Mouse (Mus musculus) embryonic facial prominence, embryonic 15.5 days (tissue): ENCODE data around the gene Plekhg6. TPM values are rescaled to one million over a fixed set of nuclear protein-coding genes. Genes with fewer than 3 reads are reported as not detected.

Experiments used
- ATAC-seq: fragments of 200-750 bp; cut with Nextera tagmentation; 2 replicates; pipeline ENCODE4 v1.8.0; 2017; ENCODE audit warnings: low read depth, moderate TSS enrichment; ENCODE audit not compliant: insufficient number of reproducible peaks, low FRiP score, low TSS enrichment
- H3K27ac ChIP-seq: fragments of 300-500 bp; sonication (generic); replicated peaks from 2 replicates; pipeline ENCODE4 v1.5.1; 2015; ENCODE audit warnings: mild to moderate bottlenecking, inconsistent platforms
- H3K27me3 ChIP-seq: fragments of 300-500 bp; sonication (generic); 2 replicates; pipeline ENCODE4 v1.6.1; 2015; ENCODE audit warnings: inconsistent platforms
- H3K36me3 ChIP-seq: fragments of 300-500 bp; sonication (generic); 2 replicates; pipeline ENCODE4 v1.6.1; 2015; ENCODE audit warnings: mild to moderate bottlenecking, inconsistent platforms
- H3K4me1 ChIP-seq: fragments of 300-500 bp; sonication (generic); 2 replicates; pipeline ENCODE4 v1.6.1; 2015; ENCODE audit warnings: inconsistent platforms
- H3K4me2 ChIP-seq: fragments of 300-500 bp; sonication (generic); replicated peaks from 2 replicates; pipeline ENCODE4 v1.6.1; 2015; ENCODE audit warnings: mild to moderate bottlenecking, inconsistent platforms
- H3K4me3 ChIP-seq: fragments of 300-500 bp; sonication (generic); replicated peaks from 2 replicates; pipeline ENCODE4 v1.5.1; 2015; ENCODE audit warnings: mild to moderate bottlenecking, inconsistent platforms
- H3K9ac ChIP-seq: fragments of 300-500 bp; sonication (generic); 2 replicates; pipeline ENCODE4 v1.6.1; 2015; ENCODE audit warnings: inconsistent platforms
- H3K9me3 ChIP-seq: fragments of 300-500 bp; sonication (generic); replicated peaks from 2 replicates; pipeline ENCODE4 v1.6.1; 2016; ENCODE audit warnings: inconsistent platforms
- WGBS: fragments of 180-500 bp; shearing (Covaris S2); methylation state at CpG from one replicate; pipeline ENCODE4 v1.1.7; 2015; 5-methylcytosine and 5-hydroxymethylcytosine counted together
- polyA plus RNA-seq: library from polyadenylated mRNA; unstranded; fragments of >200 nt; fragmentation: Nextera tagmentation; extraction: Ambion mirVana; gene quantifications from 2 replicates; pipeline ENCODE4 v1.2.1, GENCODE M21; 2015

Plekhg6 gene
- 3.5 and 3.8 TPM in 2 replicates for polyA plus RNA-seq

GRCm38 (mm10) chr6:125380372-125381360 is at the start of gene Plekhg6:
Plekhg6 (minus strand) TSS chr6:125380793.
- no peak for ATAC-seq
- peaks cover 27% of the 10 kb centered on the region for H3K27me3 ChIP-seq
- peak within 1 kb of the TSS; percentile 43 for H3K4me3 ChIP-seq
- H3K9me3 ChIP-seq: no peaks in the 10 kb centered on the region
- no peaks in the 10 kb centered on the region for H3K36me3 ChIP-seq
- WGBS: 10% methylated on average over 40 of the region's 40 CpGs
- no peak within 1 kb of the TSS for H3K27ac ChIP-seq
- peak within 1 kb of the TSS; percentile 62 for H3K4me2 ChIP-seq
- 0 out of 2 replicates have a peak within 1 kb of the TSS, but pooled peaks have one; percentile 2 for H3K9ac ChIP-seq
- H3K4me1 ChIP-seq: peaks cover 42% of the 10 kb centered on the region

DNA sequence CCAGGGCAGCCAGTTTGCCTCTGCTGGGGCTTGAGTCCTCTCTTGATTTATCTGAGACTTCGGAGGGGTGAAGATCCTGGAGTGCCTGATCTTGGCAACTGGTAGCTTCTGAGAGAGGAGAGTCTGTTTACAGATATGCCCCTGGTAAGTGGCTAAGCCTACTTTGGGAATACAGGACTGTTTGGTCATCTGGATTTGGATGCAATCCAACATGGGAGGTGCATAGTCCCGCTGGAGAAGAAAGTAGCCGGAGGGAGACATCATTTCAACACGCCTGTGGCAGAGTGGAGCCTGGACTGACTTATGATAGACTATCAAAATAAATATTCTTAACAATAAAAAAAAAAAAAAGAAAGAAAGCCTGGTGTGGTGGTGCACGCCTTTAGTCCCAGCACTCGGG is 49.1 kb upstream of the Plekhg6 start:
- H3K9ac ChIP-seq: no peak overlapping the region
- WGBS: 83% methylated on average over 6 of the region's 6 CpGs

GRCm38 (mm10) chr6:125426383-125427360 is 46.1 kb upstream of the Plekhg6 start:
- ATAC-seq: peak; percentile 80
- Histone ChIP-seq H3K36me3 (no peaks in the 10 kb centered on the region), H3K27me3 (no peaks in the 10 kb centered on the region), H3K9me3 (no peaks in the 10 kb centered on the region), H3K4me1 (peaks cover 57% of the 10 kb centered on the region), H3K4me3 (peak overlapping the region; percentile 43), H3K27ac (peak overlapping the region; percentile 85), H3K9ac (peak overlapping the region; percentile 35; the same call in 1 of the 2 replicates), H3K4me2 (peak overlapping the region; percentile 85)
- WGBS: under 1% methylated on average over 25 of the region's 25 CpGs

More for the DNA sequence above, 49.1 kb upstream of the Plekhg6 start:
- Histone ChIP-seq H3K9me3 (no peaks in the 10 kb centered on the region), H3K4me1 (peaks cover 30% of the 10 kb centered on the region), H3K4me2 (no peak overlapping the region), H3K36me3 (no peaks in the 10 kb centered on the region), H3K27me3 (no peaks in the 10 kb centered on the region), H3K27ac (no peak overlapping the region), H3K4me3 (no peak overlapping the region)
- ATAC-seq: no peak

DNA sequence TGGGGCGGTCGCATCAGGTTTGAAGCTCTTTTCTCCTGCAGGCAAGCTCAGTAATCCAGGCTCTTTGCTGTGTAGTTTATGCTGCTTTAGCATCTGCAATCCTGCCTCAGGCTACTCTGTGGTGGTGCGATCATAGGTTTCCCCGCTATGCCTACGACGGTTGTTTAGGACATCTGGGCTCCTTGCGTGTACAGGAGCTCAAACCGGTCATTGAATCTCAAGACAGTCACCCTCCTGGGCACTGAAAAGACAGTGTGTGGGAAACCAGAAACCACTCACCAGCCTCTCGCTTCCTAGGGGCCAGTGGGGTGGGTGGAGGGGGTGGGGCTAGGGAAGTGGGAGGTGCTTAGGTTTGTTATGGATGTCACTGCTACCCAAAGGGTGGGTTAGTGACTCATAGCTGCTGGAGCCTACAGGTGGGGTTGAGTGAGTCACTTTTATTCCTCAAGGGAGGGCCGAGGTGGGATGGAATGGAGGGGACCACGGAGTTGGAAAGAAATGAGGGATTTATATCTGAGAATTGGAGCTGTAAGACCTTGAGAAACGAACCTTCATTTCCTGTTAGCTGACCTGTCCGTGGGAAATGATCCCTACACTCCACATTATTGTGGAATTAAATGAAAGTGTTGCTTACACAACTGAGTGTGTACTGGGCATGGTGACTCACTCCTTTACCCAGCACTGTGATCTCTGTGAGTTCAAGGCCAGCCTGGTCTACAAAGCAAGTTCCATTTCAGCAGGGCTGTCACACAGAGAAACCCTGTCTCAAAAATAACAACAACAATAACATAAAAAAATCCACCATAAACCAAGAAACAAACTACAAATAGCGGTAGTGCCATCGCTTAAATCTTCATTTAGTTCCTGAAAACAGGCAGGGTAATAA is 44.9 kb upstream of the Plekhg6 start:
- H3K9ac ChIP-seq: no peak overlapping the region

GRCm38 (mm10) chr6:125424156-125424555 is 43.6 kb upstream of the Plekhg6 start:
- ATAC-seq: no peak
- Histone ChIP-seq H3K36me3 (no peaks in the 10 kb centered on the region), H3K4me1 (peaks cover 58% of the 10 kb centered on the region), H3K4me2 (no peak overlapping the region), H3K9ac (no peak overlapping the region), H3K9me3 (no peaks in the 10 kb centered on the region), H3K4me3 (no peak overlapping the region), H3K27ac (peak overlapping the region; percentile 84), H3K27me3 (no peaks in the 10 kb centered on the region)
- 34% methylated on average over 3 of the region's 3 CpGs for WGBS

More for the DNA sequence above, 44.9 kb upstream of the Plekhg6 start:
- peak overlapping the region; percentile 21; the same call in 1 of the 2 replicates for H3K4me2 ChIP-seq
- H3K27ac ChIP-seq: peak overlapping the region; percentile 44; the same call in 1 of the 2 replicates
- H3K4me1 ChIP-seq: peaks cover 58% of the 10 kb centered on the region
- H3K4me3 ChIP-seq: peak overlapping the region; percentile 11; the same call in 1 of the 2 replicates
- H3K27me3 ChIP-seq: no peaks in the 10 kb centered on the region
- WGBS: 42% methylated on average over 15 of the region's 15 CpGs
- peak; percentile 21; the same call in 1 of the 2 replicates for ATAC-seq
- no peaks in the 10 kb centered on the region for H3K9me3 ChIP-seq
- H3K36me3 ChIP-seq: no peaks in the 10 kb centered on the region

- no peak overlapping the region for H3K9ac ChIP-seq
- H3K36me3 ChIP-seq: no peaks in the 10 kb centered on the region
- H3K27me3 ChIP-seq: no peaks in the 10 kb centered on the region
- no peaks in the 10 kb centered on the region for H3K9me3 ChIP-seq
- no peak for ATAC-seq
- H3K4me1 ChIP-seq: peaks cover 60% of the 10 kb centered on the region
- H3K4me2 ChIP-seq: 0 out of 2 replicates have a peak overlapping the region, but pooled peaks have one; percentile 36
- 44% methylated on average over 13 of the region's 13 CpGs for WGBS
- peak overlapping the region; percentile 84 for H3K27ac ChIP-seq
- H3K4me3 ChIP-seq: no peak overlapping the region
Measured at GRCm38 (mm10) chr6:125423507-125423906, 42.9 kb upstream of the Plekhg6 start.

- Histone ChIP-seq H3K9me3 (no peaks in the 10 kb centered on the region), H3K4me1 (peaks cover 60% of the 10 kb centered on the region), H3K4me2 (peak overlapping the region; percentile 36), H3K36me3 (no peaks in the 10 kb centered on the region), H3K9ac (no peak overlapping the region), H3K4me3 (peak overlapping the region; percentile 19; the same call in 1 of the 2 replicates), H3K27me3 (no peaks in the 10 kb centered on the region), H3K27ac (peak overlapping the region; percentile 84)
- 44% methylated on average over 3 of the region's 3 CpGs for WGBS
- ATAC-seq: no peak
Measured at GRCm38 (mm10) chr6:125423099-125423498, 42.5 kb upstream of the Plekhg6 start.

DNA sequence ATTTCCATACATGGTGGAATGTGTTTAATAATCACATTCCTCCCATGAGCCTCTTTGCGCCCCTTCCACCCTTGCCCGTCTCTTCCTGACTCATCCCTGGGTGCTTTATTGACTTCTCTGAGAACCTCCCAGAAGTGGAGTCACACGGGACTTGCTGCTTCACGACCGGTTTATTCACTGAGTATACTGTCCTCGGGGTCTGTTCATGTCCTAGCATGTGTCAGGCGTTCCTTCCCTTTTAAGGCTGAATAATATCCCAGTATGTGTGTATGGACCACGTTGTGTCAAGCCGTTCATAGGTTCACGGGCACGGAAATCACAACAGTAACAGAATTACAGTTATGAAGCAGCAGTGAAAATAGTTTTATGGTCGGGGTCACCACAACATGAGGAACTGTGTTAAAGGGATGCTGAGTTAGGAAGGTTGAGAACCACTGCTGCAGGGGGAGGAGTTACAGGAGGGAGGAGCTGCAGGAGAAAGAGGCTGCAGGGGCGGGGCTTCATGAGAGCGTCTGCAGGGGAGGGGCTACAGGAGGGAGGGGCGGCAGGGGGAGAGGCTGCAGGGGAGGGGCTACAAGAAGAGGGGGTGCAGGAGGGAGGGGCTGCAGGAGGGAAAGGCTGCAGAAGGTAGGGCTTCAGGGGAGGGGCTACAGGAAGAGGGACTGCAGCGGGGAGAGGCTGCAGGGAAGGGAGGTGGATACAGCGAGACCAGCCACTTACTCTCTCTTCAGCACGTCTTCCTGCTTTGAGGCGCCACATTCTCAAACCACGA is 41.6 kb upstream of the Plekhg6 start:
- peak; percentile 65 for ATAC-seq
- peak overlapping the region; percentile 84 for H3K27ac ChIP-seq
- peak overlapping the region; percentile 36 for H3K4me2 ChIP-seq
- peaks cover 56% of the 10 kb centered on the region for H3K4me1 ChIP-seq
- H3K9me3 ChIP-seq: no peaks in the 10 kb centered on the region
- H3K36me3 ChIP-seq: no peaks in the 10 kb centered on the region
- no peak overlapping the region for H3K9ac ChIP-seq
- 16% methylated on average over 19 of the region's 20 CpGs for WGBS
- H3K4me3 ChIP-seq: peak overlapping the region; percentile 19
- no peaks in the 10 kb centered on the region; the same call in 1 of the 2 replicates for H3K27me3 ChIP-seq

GRCm38 (mm10) chr6:125420458-125421063 is 40.0 kb upstream of the Plekhg6 start:
- Histone ChIP-seq H3K4me1 (peaks cover 44% of the 10 kb centered on the region), H3K36me3 (no peaks in the 10 kb centered on the region), H3K9ac (no peak overlapping the region), H3K4me2 (no peak overlapping the region), H3K27me3 (no peaks in the 10 kb centered on the region; the same call in 1 of the 2 replicates), H3K9me3 (no peaks in the 10 kb centered on the region), H3K4me3 (no peak overlapping the region), H3K27ac (no peak overlapping the region)
- WGBS: 64% methylated on average over 16 of the region's 16 CpGs
- no peak for ATAC-seq
